Mouse (Mus musculus): ENCODE measurements around the gene Ciita. TPM values are rescaled to one million over a fixed set of nuclear protein-coding genes. Genes with fewer than 3 reads are reported as not detected.

Ciita gene
- polyA plus RNA-seq, 1 experiment from 2014 or later: 0.16 TPM

DNA sequence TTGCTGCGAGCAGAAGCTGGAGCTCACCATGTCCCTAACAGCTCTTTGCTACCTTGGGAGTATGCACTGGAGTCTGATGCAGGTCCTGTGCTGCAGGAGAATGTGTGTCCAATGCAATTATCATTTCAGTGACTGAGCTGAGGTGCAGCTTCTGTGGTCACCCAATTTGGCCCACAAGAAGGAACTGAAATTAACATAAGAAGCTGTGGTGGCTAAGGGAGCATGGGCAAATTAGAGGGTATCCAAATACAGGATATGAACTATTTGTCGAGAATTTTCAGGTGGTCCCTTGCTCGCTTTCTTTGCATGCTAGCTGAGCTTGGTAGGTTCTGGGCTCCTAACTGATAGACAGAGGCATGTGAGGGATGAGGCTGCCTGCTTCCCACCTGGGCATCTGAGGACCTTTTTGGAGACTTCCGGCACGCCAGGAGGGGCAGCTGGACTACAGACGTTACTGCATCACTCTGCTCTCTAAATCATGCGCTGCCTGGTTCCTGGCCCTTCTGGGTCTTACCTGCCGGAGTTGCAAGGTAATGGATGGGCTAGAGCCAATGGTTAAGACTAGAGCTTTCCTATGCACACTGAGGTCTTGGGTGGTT is 8.1 kb downstream of the Ciita start:
- Histone ChIP-seq H3K4me1 (replicated peaks) (peaks cover 9% of the 10 kb centered on the region), H3K27ac (no peak overlapping the region), H3K27me3 (ENCODE audit: insufficient read depth, poor library complexity, severe bottlenecking) (peaks cover 18% of the 10 kb centered on the region; the same call in 1 of the 2 replicates), H3K4me3 (no peak overlapping the region), H3K36me3 (no peaks in the 10 kb centered on the region), H3K9me3 (no peaks in the 10 kb centered on the region)
- no peak for DNase-seq (ENCODE audit: low spot score)
- 87% methylated on average over 8 of the region's 8 CpGs for WGBS

GRCm38 (mm10) chr16:10488769-10489481 is 9.1 kb downstream of the Ciita start:
- DNase-seq (ENCODE audit: low spot score): no peak
- peaks cover 18% of the 10 kb centered on the region; the same call in 1 of the 2 replicates for H3K27me3 ChIP-seq (ENCODE audit: insufficient read depth, poor library complexity, severe bottlenecking)
- no peak overlapping the region for H3K27ac ChIP-seq
- no peaks in the 10 kb centered on the region for H3K36me3 ChIP-seq
- H3K4me3 ChIP-seq: no peak overlapping the region
- H3K4me1 ChIP-seq (replicated peaks): peaks cover 9% of the 10 kb centered on the region
- 87% methylated on average over 7 of the region's 7 CpGs for WGBS
- no peaks in the 10 kb centered on the region for H3K9me3 ChIP-seq

GRCm38 (mm10) chr16:10489483-10489882 is 9.6 kb downstream of the Ciita start:
- no peak overlapping the region; the same call in 1 of the 2 replicates for H3K27ac ChIP-seq
- no peak for DNase-seq (ENCODE audit: low spot score)
- no peaks in the 10 kb centered on the region for H3K9me3 ChIP-seq
- WGBS: 15% methylated on average over 9 of the region's 9 CpGs
- H3K4me1 ChIP-seq (replicated peaks): peaks cover 9% of the 10 kb centered on the region
- H3K4me3 ChIP-seq: peak overlapping the region; percentile 26
- peaks cover 18% of the 10 kb centered on the region; the same call in 1 of the 2 replicates for H3K27me3 ChIP-seq (ENCODE audit: insufficient read depth, poor library complexity, severe bottlenecking)
- no peaks in the 10 kb centered on the region for H3K36me3 ChIP-seq

- H3K4me1 ChIP-seq (replicated peaks): peaks cover 9% of the 10 kb centered on the region
- no peak overlapping the region; the same call in 1 of the 2 replicates for H3K27ac ChIP-seq
- H3K9me3 ChIP-seq: no peaks in the 10 kb centered on the region
- DNase-seq (ENCODE audit: low spot score): no peak
- 38% methylated on average over 13 of the region's 14 CpGs for WGBS
- H3K27me3 ChIP-seq (ENCODE audit: insufficient read depth, poor library complexity, severe bottlenecking): peaks cover 18% of the 10 kb centered on the region; the same call in 1 of the 2 replicates
- no peaks in the 10 kb centered on the region for H3K36me3 ChIP-seq
- H3K4me3 ChIP-seq: peak overlapping the region; percentile 26
Measured at GRCm38 (mm10) chr16:10489904-10490457, 10.1 kb downstream of the Ciita start.

DNA sequence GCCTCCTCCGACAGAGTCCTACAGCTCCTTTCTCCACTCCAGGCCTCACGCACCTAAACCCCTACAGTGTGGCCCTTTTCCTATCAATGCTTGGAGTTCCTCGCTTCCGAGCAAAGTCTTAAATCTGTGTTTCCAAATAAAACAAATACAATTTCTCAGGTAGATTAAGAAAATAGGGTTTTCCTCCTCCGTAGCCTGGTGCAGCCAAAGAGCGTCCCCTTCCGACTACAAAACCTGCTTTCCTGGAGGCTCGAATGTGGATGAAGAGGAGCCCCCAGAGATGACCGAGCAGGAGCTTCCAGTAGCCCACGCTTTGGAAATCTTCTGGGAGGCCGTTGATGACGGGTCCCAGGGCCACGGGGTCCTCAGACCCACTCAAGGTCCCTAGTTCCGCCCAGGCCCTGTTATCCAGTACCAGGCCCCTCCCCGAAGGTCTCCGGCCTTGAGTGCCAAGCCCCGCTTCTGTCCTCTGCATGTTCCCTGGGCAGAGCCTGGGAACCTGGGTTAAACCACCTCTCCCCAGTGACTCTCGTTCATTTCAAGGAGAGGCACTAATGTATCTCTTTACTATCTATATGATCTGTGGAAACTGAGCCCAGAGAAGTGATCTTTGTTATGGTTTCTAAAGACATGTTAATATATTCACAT is 10.8 kb downstream of the Ciita start:
- Histone ChIP-seq H3K36me3 (no peaks in the 10 kb centered on the region), H3K9me3 (no peaks in the 10 kb centered on the region), H3K27me3 (ENCODE audit: insufficient read depth, poor library complexity, severe bottlenecking) (peaks cover 18% of the 10 kb centered on the region; the same call in 1 of the 2 replicates), H3K4me3 (no peak overlapping the region), H3K4me1 (replicated peaks) (peaks cover 9% of the 10 kb centered on the region), H3K27ac (no peak overlapping the region)
- DNase-seq (ENCODE audit: low spot score): no peak
- 86% methylated on average over 18 of the region's 18 CpGs for WGBS

- H3K4me3 ChIP-seq: no peak overlapping the region
- no peak for DNase-seq (ENCODE audit: low spot score)
- 87% methylated on average over 4 of the region's 4 CpGs for WGBS
- no peak overlapping the region for H3K27ac ChIP-seq
- H3K9me3 ChIP-seq: no peaks in the 10 kb centered on the region
- no peaks in the 10 kb centered on the region for H3K36me3 ChIP-seq
- H3K27me3 ChIP-seq (ENCODE audit: insufficient read depth, poor library complexity, severe bottlenecking): peaks cover 18% of the 10 kb centered on the region; the same call in 1 of the 2 replicates
- H3K4me1 ChIP-seq (replicated peaks): peaks cover 9% of the 10 kb centered on the region
Measured at GRCm38 (mm10) chr16:10491716-10492115, 11.9 kb downstream of the Ciita start.

- Histone ChIP-seq H3K27me3 (ENCODE audit: insufficient read depth, poor library complexity, severe bottlenecking) (peaks cover 18% of the 10 kb centered on the region; the same call in 1 of the 2 replicates), H3K4me1 (replicated peaks) (peaks cover 9% of the 10 kb centered on the region), H3K4me3 (no peak overlapping the region), H3K9me3 (no peaks in the 10 kb centered on the region), H3K36me3 (no peaks in the 10 kb centered on the region), H3K27ac (no peak overlapping the region)
- WGBS: 86% methylated on average over 3 of the region's 3 CpGs
- DNase-seq (ENCODE audit: low spot score): no peak
Measured at GRCm38 (mm10) chr16:10492587-10492986, 12.7 kb downstream of the Ciita start.

- 72% methylated on average over 2 of the region's 2 CpGs for WGBS
- Histone ChIP-seq H3K27ac (no peak overlapping the region), H3K27me3 (ENCODE audit: insufficient read depth, poor library complexity, severe bottlenecking) (0 out of 2 replicates have a peak, but pooled peaks cover under 1% of the 10 kb centered on the region), H3K9me3 (no peaks in the 10 kb centered on the region), H3K4me1 (replicated peaks) (no peaks in the 10 kb centered on the region), H3K36me3 (no peaks in the 10 kb centered on the region), H3K4me3 (no peak overlapping the region)
- no peak for DNase-seq (ENCODE audit: low spot score)
Measured at GRCm38 (mm10) chr16:10495824-10496298, 16.0 kb downstream of the Ciita start.

- Histone ChIP-seq H3K36me3 (no peaks in the 10 kb centered on the region), H3K4me1 (replicated peaks) (peaks cover 3% of the 10 kb centered on the region; the same call in 1 of the 2 replicates), H3K9me3 (no peaks in the 10 kb centered on the region), H3K27ac (no peak overlapping the region), H3K4me3 (no peak overlapping the region), H3K27me3 (ENCODE audit: insufficient read depth, poor library complexity, severe bottlenecking) (no peaks in the 10 kb centered on the region; the same call in 1 of the 2 replicates)
- 79% methylated on average over 5 of the region's 5 CpGs for WGBS
- DNase-seq (ENCODE audit: low spot score): no peak
Measured at GRCm38 (mm10) chr16:10498096-10498602, 18.3 kb downstream of the Ciita start.

DNA sequence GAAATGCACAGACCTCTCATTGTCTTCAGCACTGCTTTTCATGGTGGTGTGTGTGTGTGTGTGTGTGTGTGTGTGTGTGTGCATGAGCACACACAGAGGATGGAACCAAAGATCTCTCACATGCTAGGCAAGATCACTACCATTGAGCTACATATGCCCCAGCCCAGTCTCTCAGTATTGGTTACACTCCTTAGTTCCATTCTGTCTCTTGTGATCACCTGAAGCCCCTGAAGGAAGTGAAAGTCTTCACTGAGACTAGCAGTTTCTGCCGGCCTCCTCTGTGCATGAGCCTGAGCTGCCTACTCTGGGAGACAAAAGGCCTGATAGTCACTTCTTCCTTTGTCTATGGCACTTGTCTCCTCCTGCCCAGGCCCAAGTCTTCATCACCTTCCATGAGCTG is 19.3 kb downstream of the Ciita start:
- 57% methylated on average over 1 of the region's 1 CpGs for WGBS
- Histone ChIP-seq H3K9me3 (no peaks in the 10 kb centered on the region), H3K4me1 (replicated peaks) (peaks cover 3% of the 10 kb centered on the region; the same call in 1 of the 2 replicates), H3K27ac (no peak overlapping the region), H3K36me3 (no peaks in the 10 kb centered on the region), H3K4me3 (no peak overlapping the region), H3K27me3 (ENCODE audit: insufficient read depth, poor library complexity, severe bottlenecking) (no peaks in the 10 kb centered on the region; the same call in 1 of the 2 replicates)
- no peak for DNase-seq (ENCODE audit: low spot score)

- Histone ChIP-seq H3K4me1 (replicated peaks) (peaks cover 3% of the 10 kb centered on the region; the same call in 1 of the 2 replicates), H3K9me3 (no peaks in the 10 kb centered on the region)
Measured at GRCm38 (mm10) chr16:10501865-10502264, 22.0 kb downstream of the Ciita start.

DNA sequence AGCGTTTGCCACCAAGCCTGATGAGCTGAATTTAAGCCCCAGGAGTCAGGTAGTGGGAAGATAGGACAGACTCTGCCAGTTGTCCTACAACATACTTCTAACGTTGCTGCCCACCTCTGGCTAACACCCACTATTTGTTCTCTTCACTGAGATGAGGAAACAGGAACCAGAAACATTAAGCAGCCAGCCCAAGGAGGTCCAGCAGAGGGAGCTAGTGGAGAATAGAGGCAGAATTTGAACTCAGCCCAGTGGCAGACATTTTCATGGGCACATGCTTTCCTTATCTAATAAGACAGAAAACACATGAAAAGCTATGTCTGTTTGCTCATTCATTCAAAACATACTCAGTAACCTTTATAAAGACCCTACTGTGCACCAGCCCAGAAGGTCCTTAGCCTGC is 23.2 kb downstream of the Ciita start:
- 69% methylated on average over 2 of the region's 2 CpGs for WGBS
- H3K36me3 ChIP-seq: no peaks in the 10 kb centered on the region
- no peaks in the 10 kb centered on the region; the same call in 1 of the 2 replicates for H3K27me3 ChIP-seq (ENCODE audit: insufficient read depth, poor library complexity, severe bottlenecking)
- H3K9me3 ChIP-seq: no peaks in the 10 kb centered on the region
- peaks cover 3% of the 10 kb centered on the region; the same call in 1 of the 2 replicates for H3K4me1 ChIP-seq (replicated peaks)
- DNase-seq (ENCODE audit: low spot score): no peak
- no peak overlapping the region for H3K27ac ChIP-seq
- no peak overlapping the region for H3K4me3 ChIP-seq

More at GRCm38 (mm10) chr16:10501865-10502264, 22.0 kb downstream of the Ciita start:
- no peaks in the 10 kb centered on the region; the same call in 1 of the 2 replicates for H3K27me3 ChIP-seq (ENCODE audit: insufficient read depth, poor library complexity, severe bottlenecking)
- peak; percentile 68 for DNase-seq (ENCODE audit: low spot score)
- no peak overlapping the region for H3K4me3 ChIP-seq
- H3K27ac ChIP-seq: no peak overlapping the region
- 15% methylated on average over 8 of the region's 8 CpGs for WGBS
- no peaks in the 10 kb centered on the region for H3K36me3 ChIP-seq

Data from hindbrain, embryonic 10.5 days (tissue).